Mouse (Mus musculus): ENCODE results near the gene Creg1. TPM values are rescaled to one million over a fixed set of nuclear protein-coding genes. Genes with fewer than 3 reads are reported as not detected.
"Not testable (repeated sequence)": the region's sequence is repeated elsewhere in the genome, so short reads cannot be mapped to it uniquely, and the experiment has no call there.

Gene Creg1
- total RNA-seq, 1 experiment: 15.7 TPM

DNA sequence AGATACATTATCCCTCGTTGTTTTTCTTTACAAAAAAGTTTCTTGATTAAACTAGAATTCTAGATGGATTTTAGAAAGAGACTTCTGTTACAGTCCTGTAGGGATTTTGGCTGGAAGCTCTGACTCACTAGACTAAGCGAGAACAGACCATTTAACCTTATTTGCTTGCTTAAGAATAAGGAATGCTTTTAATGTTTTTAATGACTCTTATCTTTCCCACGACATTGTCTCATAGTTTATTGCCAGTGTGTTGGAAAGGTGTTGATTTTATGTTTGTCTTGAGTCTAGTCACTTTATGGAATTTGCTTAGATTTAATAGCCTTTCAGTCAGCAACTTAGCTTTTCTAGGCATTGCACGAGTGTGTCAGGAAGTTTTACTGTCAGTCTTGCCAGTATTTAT is 8.4 kb upstream of the Creg1 start:
- no peak for TF ChIP-seq ZNF384 (IDR thresholded peaks at IDR 0.05; ENCODE audit: low read depth, low read length)
- TF ChIP-seq MAFK (IDR thresholded peaks at IDR 0.05; ENCODE audit: insufficient read depth, low read depth, low read length): no peak
- TF ChIP-seq ZC3H11A (IDR thresholded peaks at IDR 0.05; ENCODE audit: borderline replicate concordance, low read depth, low read length): no peak
- no peak for TF ChIP-seq CHD2 (IDR thresholded peaks at IDR 0.05; ENCODE audit: low read depth, low read length)
- TF ChIP-seq HCFC1 (IDR thresholded peaks at IDR 0.05; ENCODE audit: borderline replicate concordance, insufficient read depth, low read length): no peak
- Histone ChIP-seq H3K9me3 (ENCODE audit: control insufficient read depth, insufficient read depth, low read depth, low read length) (no peaks in the 10 kb centered on the region), H3K27ac (ENCODE audit: insufficient read depth, low read depth, low read length, poor library complexity, severe bottlenecking) (no peak overlapping the region), H3K36me3 (ENCODE audit: control insufficient read depth, insufficient read depth, low read length, poor library complexity, severe bottlenecking) (no peaks in the 10 kb centered on the region), H3K9ac (ENCODE audit: insufficient read depth, low read depth, low read length, poor library complexity, severe bottlenecking) (no peak overlapping the region), H3K4me1 (ENCODE audit: control insufficient read depth in 2 of 2, insufficient read depth in 2 of 2, low read length in 2 of 2, poor library complexity in 1 of 2) (no peaks in the 10 kb centered on the region), H3K4me3 (ENCODE audit: insufficient read depth in 1 of 2, low read depth in 1 of 2, low read length in 2 of 2, poor library complexity in 1 of 2, severe bottlenecking in 1 of 2) (no peak overlapping the region)
- in situ Hi-C loops (cut with MboI; ENCODE audit: low sequenced_read_pairs in 2 of 2, unreplicated experiment in 2 of 2): no loop called here
- no peak for DNase-seq (ENCODE audit: low read depth, low spot score)

- in situ Hi-C loops (cut with MboI; ENCODE audit: low sequenced_read_pairs in 2 of 2, unreplicated experiment in 2 of 2): no loop called here
- TF ChIP-seq ZC3H11A (IDR thresholded peaks at IDR 0.05; ENCODE audit: borderline replicate concordance, low read depth, low read length) (no peak), HCFC1 (IDR thresholded peaks at IDR 0.05; ENCODE audit: borderline replicate concordance, insufficient read depth, low read length) (no peak), ZNF384 (IDR thresholded peaks at IDR 0.05; ENCODE audit: low read depth, low read length) (no peak), CHD2 (IDR thresholded peaks at IDR 0.05; ENCODE audit: low read depth, low read length) (no peak), MAFK (IDR thresholded peaks at IDR 0.05; ENCODE audit: insufficient read depth, low read depth, low read length) (no peak)
- Histone ChIP-seq H3K27ac (ENCODE audit: insufficient read depth, low read depth, low read length, poor library complexity, severe bottlenecking) (no peak overlapping the region), H3K4me1 (ENCODE audit: control insufficient read depth in 2 of 2, insufficient read depth in 2 of 2, low read length in 2 of 2, poor library complexity in 1 of 2) (peaks cover 6 to 7% of the 10 kb centered on the region in 2 experiments; a peak in 1 of 4 replicates), H3K36me3 (ENCODE audit: control insufficient read depth, insufficient read depth, low read length, poor library complexity, severe bottlenecking) (no peaks in the 10 kb centered on the region), H3K9me3 (ENCODE audit: control insufficient read depth, insufficient read depth, low read depth, low read length) (no peaks in the 10 kb centered on the region), H3K9ac (ENCODE audit: insufficient read depth, low read depth, low read length, poor library complexity, severe bottlenecking) (no peak overlapping the region), H3K4me3 (ENCODE audit: insufficient read depth in 1 of 2, low read depth in 1 of 2, low read length in 2 of 2, poor library complexity in 1 of 2, severe bottlenecking in 1 of 2) (no peak overlapping the region)
- no peak for DNase-seq (ENCODE audit: low read depth, low spot score)
Observed at GRCm38 (mm10) chr1:165761522-165762305, 1.8 kb upstream of the Creg1 start.

DNA sequence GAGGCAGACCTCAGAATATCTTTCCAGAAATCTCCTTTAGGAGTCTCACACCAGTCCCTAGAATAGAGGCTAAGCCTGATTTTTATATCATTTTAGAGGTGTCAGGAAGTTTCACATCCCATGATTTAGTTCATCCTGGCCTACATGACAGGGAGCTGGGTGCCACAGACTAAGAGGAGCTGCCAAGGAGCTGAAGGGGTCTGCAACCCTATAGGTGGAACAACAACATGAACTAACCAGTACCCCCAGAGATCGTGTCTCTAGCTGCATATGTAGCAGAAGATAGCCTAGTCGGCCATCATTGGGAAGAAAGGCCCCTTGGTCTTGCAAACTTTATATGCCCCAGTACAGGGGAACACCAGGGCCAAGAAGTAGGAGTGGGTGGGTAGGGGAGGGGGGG is 1.0 kb upstream of the Creg1 start:
- H3K4me1 ChIP-seq (ENCODE audit: control insufficient read depth in 2 of 2, insufficient read depth in 2 of 2, low read length in 2 of 2, poor library complexity in 1 of 2); DNase-seq (ENCODE audit: low read depth, low spot score); in situ Hi-C loops (cut with MboI; ENCODE audit: low sequenced_read_pairs in 2 of 2, unreplicated experiment in 2 of 2); H3K9me3 ChIP-seq (ENCODE audit: control insufficient read depth, insufficient read depth, low read depth, low read length); H3K36me3 ChIP-seq (ENCODE audit: control insufficient read depth, insufficient read depth, low read length, poor library complexity, severe bottlenecking); H3K27ac ChIP-seq (ENCODE audit: insufficient read depth, low read depth, low read length, poor library complexity, severe bottlenecking); H3K9ac ChIP-seq (ENCODE audit: insufficient read depth, low read depth, low read length, poor library complexity, severe bottlenecking); H3K4me3 ChIP-seq (ENCODE audit: insufficient read depth in 1 of 2, low read depth in 1 of 2, low read length in 2 of 2, poor library complexity in 1 of 2, severe bottlenecking in 1 of 2): not testable (repeated sequence)

DNA sequence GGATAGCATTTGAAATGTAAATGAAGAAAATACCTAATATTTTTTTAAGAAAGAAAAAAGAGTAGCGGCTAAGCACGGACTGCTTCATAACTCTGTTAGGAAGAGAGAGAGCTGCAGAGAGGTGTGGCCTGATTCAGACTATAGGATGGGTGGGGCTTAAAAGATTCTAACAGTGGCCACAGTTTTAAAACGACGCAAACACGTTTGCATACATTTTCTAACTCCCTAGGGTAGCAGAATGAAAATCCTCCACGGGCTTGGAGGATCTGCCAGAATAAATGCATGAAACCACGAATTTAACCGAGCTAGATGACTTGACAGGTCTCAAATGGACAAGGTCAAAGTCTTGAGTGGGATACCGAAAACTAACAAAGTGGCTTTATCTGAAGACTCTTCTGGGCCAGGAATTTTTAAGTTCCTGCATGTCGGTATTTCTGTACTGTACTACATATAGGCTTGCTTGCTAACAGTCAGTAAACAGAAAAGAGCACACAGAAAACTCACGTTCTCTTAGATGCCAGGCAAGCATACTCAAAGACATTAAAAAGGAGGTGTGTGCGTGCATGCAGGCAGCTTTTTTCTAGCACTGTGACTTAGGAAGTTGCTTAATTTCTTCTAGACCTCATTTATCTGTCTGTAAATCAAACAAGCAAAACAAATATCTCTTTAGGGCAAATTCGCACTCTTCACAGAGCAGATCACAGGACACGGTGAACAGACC is 472 bp upstream of the Creg1 start:
- no peak for DNase-seq (ENCODE audit: low read depth, low spot score)
- Histone ChIP-seq H3K9me3 (ENCODE audit: control insufficient read depth, insufficient read depth, low read depth, low read length) (no peaks in the 10 kb centered on the region), H3K4me1 (ENCODE audit: control insufficient read depth in 2 of 2, insufficient read depth in 2 of 2, low read length in 2 of 2, poor library complexity in 1 of 2) (peaks cover 6 to 7% of the 10 kb centered on the region in 2 experiments; a peak in 1 of 4 replicates), H3K9ac (ENCODE audit: insufficient read depth, low read depth, low read length, poor library complexity, severe bottlenecking) (no peak overlapping the region), H3K36me3 (ENCODE audit: control insufficient read depth, insufficient read depth, low read length, poor library complexity, severe bottlenecking) (no peaks in the 10 kb centered on the region), H3K27ac (ENCODE audit: insufficient read depth, low read depth, low read length, poor library complexity, severe bottlenecking) (no peak overlapping the region), H3K4me3 (ENCODE audit: insufficient read depth in 1 of 2, low read depth in 1 of 2, low read length in 2 of 2, poor library complexity in 1 of 2, severe bottlenecking in 1 of 2) (peak overlapping the region in 1 of 2 experiments; percentile 87; a peak in 1 of 4 replicates)
- TF ChIP-seq MAFK (IDR thresholded peaks at IDR 0.05; ENCODE audit: insufficient read depth, low read depth, low read length) (no peak), CHD2 (IDR thresholded peaks at IDR 0.05; ENCODE audit: low read depth, low read length) (no peak), ZNF384 (IDR thresholded peaks at IDR 0.05; ENCODE audit: low read depth, low read length) (no peak), HCFC1 (IDR thresholded peaks at IDR 0.05; ENCODE audit: borderline replicate concordance, insufficient read depth, low read length) (no peak), ZC3H11A (IDR thresholded peaks at IDR 0.05; ENCODE audit: borderline replicate concordance, low read depth, low read length) (no peak)
- in situ Hi-C loops (cut with MboI; ENCODE audit: low sequenced_read_pairs in 2 of 2, unreplicated experiment in 2 of 2): no loop called here

All from ES-E14 (cell line).